Mouse (Mus musculus) layer of hippocampus, postnatal 36 days (tissue): ENCODE measurements around the gene Hist1h2bn. TPM values are rescaled to one million over a fixed set of nuclear protein-coding genes. Genes with fewer than 3 reads are reported as not detected.
"Not testable (repeated sequence)": the region's sequence is repeated elsewhere in the genome, so short reads cannot be mapped to it uniquely, and the experiment has no call there.

Source experiments
- DNase-seq, 2 experiments: peaks; one replicate each; pipeline ENCODE4 v3.0.0; 2022
- total RNA-seq, 2 experiments: library from RNA; stranded (reverse); gene quantifications; 2 replicates each; pipeline ENCODE4 v1.2.3; 2021

The Hist1h2bn gene
- 10 to 100 TPM in 1 of 2 experiments, 1 to 10 TPM in 1; 5.4 to 10.8 TPM for total RNA-seq

GRCm38 (mm10) chr13:21753524-21754285 lies at the start of gene Hist1h2bn, which contains the start of gene Hist1h2ak:
Gene Hist1h2bn, plus strand, starts transcription at chr13:21754123.
Gene Hist1h2ak, minus strand, starts transcription at chr13:21753827.
- peak; percentile 63 to 67 for DNase-seq

- DNase-seq = no peak
Observed at GRCm38 (mm10) chr13:21706669-21707068, 47.3 kb upstream of the Hist1h2bn start.

DNA sequence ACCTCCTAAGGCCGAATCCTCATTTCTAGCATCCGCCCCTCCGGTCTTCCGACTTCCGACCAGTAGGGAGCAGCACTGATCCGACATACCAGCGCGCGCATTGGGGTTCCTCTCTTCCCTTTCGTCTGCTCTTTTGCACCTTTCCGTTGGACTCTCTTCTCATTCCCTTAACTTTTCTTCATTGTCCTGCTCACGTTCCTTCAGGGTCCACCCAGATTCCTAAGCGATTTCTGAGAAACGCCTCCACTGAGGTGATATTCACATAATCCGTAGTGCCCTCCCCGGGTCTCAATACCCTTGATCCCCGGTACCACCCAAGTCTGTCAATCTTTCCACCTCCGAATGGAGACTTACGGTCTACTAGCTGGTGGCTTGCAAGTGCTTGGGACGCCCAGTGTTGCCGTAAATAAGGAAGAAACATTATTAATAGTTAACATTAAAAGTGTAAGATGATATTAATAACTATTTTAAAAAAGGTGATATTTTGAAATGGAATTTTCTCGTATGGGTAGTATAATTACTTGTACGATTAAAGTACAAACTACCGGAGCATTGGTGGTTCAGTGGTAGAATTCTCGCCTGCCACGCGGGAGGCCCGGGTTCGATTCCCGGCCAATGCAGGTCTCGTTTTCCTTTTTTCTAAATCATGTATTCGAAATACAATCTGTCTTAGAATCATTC lies 43.8 kb upstream of the Hist1h2bn start:
- DNase-seq = peak; percentile 82 to 89

- DNase-seq = peak; percentile 79 to 84
Observed at GRCm38 (mm10) chr13:21710821-21711525, 43.0 kb upstream of the Hist1h2bn start.

- no peak for DNase-seq
Observed at GRCm38 (mm10) chr13:21711698-21712097, 42.2 kb upstream of the Hist1h2bn start.

DNA sequence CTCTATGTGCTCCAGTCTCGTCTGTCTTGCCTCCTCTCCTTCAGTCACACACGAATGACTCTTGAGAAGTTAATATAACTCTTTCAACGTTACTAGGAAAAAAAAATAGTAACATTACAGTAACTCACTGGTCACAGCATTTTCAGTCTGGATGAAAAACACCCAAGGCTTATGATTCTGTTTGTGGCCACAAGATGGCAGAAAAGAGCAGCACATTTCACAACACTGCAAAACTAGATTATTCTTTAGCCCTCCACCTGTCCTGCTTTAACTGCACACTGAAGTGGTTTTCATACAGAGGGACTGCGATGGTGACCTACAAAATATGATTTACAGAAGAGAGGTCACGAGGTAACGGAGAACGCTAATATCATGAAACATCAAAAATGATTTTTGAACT lies 39.2 kb upstream of the Hist1h2bn start:
- DNase-seq = peak in 1 of 2 experiments; percentile 61

- no peak for DNase-seq
Observed at GRCm38 (mm10) chr13:21715131-21715863, 38.6 kb upstream of the Hist1h2bn start.

DNA sequence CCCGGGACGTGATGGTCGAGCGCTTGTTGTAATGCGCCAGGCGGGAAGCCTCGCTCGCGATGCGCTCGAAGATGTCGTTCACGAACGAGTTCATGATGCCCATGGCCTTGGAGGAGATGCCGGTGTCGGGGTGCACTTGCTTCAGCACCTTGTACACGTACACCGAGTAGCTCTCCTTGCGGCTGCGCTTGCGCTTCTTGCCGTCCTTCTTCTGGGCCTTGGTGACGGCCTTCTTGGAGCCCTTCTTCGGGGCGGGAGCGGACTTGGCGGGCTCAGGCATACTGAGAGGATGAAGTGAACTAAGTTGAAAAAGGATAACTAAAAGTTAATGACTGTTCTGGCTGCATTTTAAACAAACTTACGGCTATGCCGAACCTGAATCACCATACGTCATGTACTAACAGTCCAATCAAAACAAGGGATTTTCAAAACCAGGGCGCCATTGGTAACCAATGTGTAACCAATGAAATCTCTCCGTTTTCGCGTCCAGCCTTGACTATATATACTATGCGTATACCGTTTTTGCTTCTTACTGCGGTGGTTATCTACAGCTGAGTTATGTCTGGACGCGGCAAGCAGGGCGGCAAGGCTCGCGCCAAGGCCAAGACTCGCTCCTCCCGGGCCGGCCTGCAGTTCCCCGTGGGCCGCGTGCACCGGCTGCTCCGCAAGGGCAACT lies 37.9 kb upstream of the Hist1h2bn start, which contains the start of the genes Hist1h2bl and Hist1h2ai:
TSS of gene Hist1h2bl (minus strand) at position 280 of the 676 bp plus-strand sequence.
TSS of gene Hist1h2ai (plus strand) at position 559 of the 676 bp plus-strand sequence.
- peak; percentile 74 to 84 for DNase-seq

DNA sequence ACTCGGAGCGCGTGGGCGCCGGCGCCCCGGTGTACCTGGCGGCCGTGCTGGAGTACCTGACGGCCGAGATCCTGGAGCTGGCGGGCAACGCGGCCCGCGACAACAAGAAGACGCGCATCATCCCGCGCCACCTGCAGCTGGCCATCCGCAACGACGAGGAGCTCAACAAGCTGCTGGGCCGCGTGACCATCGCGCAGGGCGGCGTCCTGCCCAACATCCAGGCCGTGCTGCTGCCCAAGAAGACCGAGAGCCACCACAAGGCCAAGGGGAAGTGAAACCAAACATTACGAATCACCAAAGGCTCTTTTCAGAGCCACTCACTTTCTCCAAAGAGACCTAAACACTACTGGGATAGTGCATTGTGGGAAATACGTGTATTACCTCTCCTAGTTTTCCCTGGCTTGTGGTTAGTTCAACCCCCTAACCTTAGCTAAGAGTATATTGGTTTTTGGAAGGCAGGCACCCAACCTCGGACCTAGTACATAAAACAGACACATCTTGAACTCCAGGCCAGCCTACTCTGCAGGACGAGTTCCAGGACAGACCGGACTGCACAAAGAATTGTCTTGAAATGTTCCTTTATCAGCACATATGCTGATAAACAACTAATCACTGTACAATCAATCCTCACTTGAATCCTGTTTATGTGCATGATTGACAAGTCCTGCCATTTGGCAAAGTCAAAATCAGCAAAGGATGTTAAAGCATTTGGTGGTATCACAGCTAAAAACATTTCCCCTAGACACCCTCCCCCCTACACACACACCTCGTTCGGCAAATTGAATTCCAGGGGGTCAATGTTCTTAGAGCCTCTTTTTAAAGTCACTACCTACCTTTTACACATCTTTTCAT lies 37.2 kb upstream of the Hist1h2bn start:
- not testable (repeated sequence) for DNase-seq

DNA sequence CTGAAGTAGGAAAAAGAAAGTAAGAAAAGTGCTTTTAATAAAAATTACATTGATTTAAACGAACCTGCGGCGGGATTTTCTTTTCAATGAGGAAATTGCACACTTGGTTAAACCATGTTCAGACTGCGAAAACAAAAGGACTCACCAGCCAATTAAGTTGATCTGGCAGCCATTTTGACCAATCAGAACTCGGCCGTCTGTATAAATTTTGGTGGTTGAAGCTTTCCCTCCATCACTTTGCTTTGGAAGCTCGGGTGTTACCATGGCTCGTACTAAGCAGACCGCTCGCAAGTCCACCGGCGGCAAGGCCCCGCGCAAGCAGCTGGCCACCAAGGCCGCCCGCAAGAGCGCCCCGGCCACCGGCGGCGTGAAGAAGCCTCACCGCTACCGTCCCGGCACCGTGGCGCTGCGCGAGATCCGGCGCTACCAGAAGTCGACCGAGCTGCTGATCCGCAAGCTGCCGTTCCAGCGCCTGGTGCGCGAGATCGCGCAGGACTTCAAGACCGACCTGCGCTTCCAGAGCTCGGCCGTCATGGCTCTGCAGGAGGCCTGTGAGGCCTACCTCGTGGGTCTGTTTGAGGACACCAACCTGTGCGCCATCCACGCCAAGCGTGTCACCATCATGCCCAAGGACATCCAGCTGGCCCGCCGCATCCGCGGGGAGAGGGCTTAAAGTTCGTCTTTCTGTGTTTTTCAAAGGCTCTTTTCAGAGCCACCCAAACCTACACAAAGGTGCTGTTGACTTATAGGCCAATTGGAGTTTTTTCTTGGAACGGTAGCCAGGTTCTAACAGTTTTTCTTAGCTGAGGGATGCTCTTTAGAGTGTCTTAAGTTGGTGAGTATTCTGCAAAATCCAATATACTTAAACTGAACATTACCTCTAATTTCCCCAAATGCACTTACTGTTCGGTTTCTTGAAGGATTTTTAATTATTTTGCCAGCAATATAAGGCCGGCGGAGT lies 36.2 kb upstream of the Hist1h2bn start, which contains the start of gene Hist1h3h:
TSS of gene Hist1h3h (plus strand) at position 263 of the 961 bp plus-strand sequence.
- DNase-seq = peak; percentile 86 to 87

DNA sequence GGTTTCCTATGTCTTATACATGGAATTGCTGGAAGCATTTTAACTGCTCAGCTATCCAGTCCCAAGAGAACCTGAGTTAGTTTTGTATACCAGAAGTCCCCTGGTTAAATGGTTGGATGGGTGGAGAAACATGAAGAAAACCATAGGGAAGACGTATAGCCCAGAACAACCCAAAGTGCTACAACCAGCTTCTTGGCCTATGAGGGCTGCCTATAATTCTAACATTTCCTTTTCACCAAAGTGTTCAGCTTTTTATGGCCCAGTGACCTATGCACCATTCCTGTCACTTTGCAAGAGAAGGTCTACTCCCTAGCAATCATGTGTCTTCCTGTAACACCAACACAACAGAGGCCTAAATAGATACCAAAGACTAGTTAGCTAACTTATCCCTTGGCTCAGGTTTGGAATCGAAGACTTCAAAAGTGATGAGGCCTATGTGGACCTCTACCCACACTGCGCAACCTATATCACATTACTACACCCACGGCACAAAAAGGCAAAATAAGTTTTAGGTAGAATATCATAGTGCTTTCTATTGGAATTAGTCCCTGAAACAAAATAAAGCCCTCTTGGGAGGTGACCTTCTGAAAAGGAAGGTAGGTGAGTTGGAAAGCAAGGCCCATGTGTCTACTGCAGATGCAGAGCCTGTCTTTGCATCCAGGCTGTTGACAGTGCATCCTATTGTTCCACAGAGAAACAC lies 35.4 kb upstream of the Hist1h2bn start:
- no peak for DNase-seq

DNA sequence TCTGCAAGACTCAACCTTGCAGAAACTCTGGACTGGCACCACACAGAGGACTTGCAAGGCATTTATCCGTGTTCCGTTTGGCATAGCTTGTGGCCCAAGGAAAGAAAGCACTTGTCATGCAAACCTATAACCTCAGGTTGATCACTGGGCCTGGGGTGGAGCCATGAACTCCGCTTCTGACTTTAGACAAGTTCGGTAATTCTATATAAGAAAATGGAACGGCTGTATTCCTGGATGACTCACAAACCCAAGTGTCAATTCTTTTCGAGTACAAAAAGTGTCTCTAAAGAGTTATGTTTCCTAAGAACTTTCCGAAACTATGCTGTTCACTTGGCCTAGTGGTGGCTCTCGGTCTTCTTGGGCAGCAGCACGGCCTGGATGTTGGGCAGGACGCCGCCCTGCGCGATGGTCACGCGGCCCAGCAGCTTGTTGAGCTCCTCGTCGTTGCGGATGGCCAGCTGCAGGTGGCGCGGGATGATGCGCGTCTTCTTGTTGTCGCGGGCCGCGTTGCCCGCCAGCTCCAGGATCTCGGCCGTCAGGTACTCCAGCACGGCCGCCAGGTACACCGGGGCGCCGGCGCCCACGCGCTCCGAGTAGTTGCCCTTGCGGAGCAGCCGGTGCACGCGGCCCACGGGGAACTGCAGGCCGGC lies 32.7 kb upstream of the Hist1h2bn start:
- DNase-seq = not testable (repeated sequence)

DNA sequence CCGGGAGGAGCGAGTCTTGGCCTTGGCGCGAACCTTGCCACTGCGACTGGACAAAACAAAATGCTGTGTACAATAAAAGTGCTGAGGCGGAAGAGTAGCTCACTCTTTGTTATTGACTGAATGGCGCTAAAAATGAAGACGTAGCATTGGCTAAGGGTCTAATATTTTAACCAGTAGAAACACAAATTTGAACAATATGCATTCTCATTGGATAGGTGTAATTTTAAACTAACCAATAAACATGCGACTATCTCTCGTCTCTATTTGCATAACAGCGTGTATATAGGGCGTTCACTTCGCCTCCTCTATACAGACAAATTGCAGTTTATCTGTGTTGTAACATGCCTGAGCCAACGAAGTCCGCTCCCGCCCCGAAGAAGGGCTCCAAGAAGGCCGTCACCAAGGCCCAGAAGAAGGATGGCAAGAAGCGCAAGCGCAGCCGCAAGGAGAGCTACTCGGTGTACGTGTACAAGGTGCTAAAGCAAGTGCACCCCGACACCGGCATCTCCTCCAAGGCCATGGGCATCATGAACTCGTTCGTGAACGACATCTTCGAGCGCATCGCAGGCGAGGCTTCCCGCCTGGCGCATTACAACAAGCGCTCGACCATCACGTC lies 32.1 kb upstream of the Hist1h2bn start, which contains the start of gene Hist1h2bm:
TSS of gene Hist1h2bm (plus strand) at position 288 of the 616 bp plus-strand sequence.
- DNase-seq = peak; percentile 54 to 56

GRCm38 (mm10) chr13:21722373-21722925 lies 31.5 kb upstream of the Hist1h2bn start:
- DNase-seq = no peak

GRCm38 (mm10) chr13:21722993-21723836 lies 30.7 kb upstream of the Hist1h2bn start:
- no peak for DNase-seq
